Mouse (Mus musculus) embryonic facial prominence, embryonic 11.5 days (tissue): ENCODE measurements at regions not wholly inside any gene's neighbourhood (a gene's known extent, or its start where the extent isn't known, plus 50 kb on each side); places are given as distances from the start of the nearest gene placed in this dataset.

ENCODE experiments used
- ATAC-seq: fragments of 200-750 bp; cut with Nextera tagmentation; replicated peaks from 2 replicates; pipeline ENCODE4 v1.8.0; 2017; ENCODE audit warnings: low read depth; ENCODE audit not compliant: insufficient number of reproducible peaks, low FRiP score, low TSS enrichment
- DNase-seq: peaks from one replicate; pipeline ENCODE4 v3.0.0-alpha.2; 2015; ENCODE audit warnings: low spot score
- H3K27ac ChIP-seq: fragments of 300-500 bp; sonication (generic); replicated peaks from 2 replicates; pipeline ENCODE4 v1.5.1; 2014; ENCODE audit warnings: mild to moderate bottlenecking, low read depth, low read length, control low read depth
- H3K27me3 ChIP-seq: fragments of 300-500 bp; sonication (generic); 2 replicates; pipeline ENCODE4 v1.6.1; 2014; ENCODE audit warnings: mild to moderate bottlenecking, low read length, moderate library complexity, mixed read lengths; ENCODE audit not compliant: control insufficient read depth, insufficient read depth
- H3K36me3 ChIP-seq: fragments of 300-500 bp; sonication (generic); replicated peaks from 2 replicates; pipeline ENCODE4 v1.6.1; 2014; ENCODE audit warnings: low read depth, mild to moderate bottlenecking, low read length, moderate library complexity, mixed read lengths; ENCODE audit not compliant: control insufficient read depth, insufficient read depth
- H3K4me1 ChIP-seq: fragments of 300-500 bp; sonication (generic); 2 replicates; pipeline ENCODE4 v1.6.1; 2014; ENCODE audit warnings: low read length, mixed read lengths; ENCODE audit not compliant: control insufficient read depth, insufficient read depth
- H3K4me2 ChIP-seq: fragments of 300-500 bp; sonication (generic); 2 replicates; pipeline ENCODE4 v1.6.1; 2014; ENCODE audit warnings: low read depth, mild to moderate bottlenecking, control low read depth, low read length, moderate library complexity
- H3K4me3 ChIP-seq: fragments of 300-500 bp; sonication (generic); 2 replicates; pipeline ENCODE4 v1.5.1; 2014; ENCODE audit warnings: low read depth, low read length, control low read depth
- H3K9ac ChIP-seq: fragments of 300-500 bp; sonication (generic); replicated peaks from 2 replicates; pipeline ENCODE4 v1.6.1; 2014; ENCODE audit warnings: mild to moderate bottlenecking, control low read depth, low read length
- H3K9me3 ChIP-seq: fragments of 300-500 bp; sonication (generic); replicated peaks from 2 replicates; pipeline ENCODE4 v1.6.1; 2016; ENCODE audit warnings: mild to moderate bottlenecking, low read length, inconsistent platforms, mixed read lengths; ENCODE audit not compliant: control insufficient read depth
- WGBS: fragments of 180-500 bp; shearing (Covaris S2); extraction: QIAGEN DNeasy Blood & Tissue Kit; methylation state at CpG from one replicate; pipeline ENCODE4 v1.1.7; 2014; 5-methylcytosine and 5-hydroxymethylcytosine counted together

DNA sequence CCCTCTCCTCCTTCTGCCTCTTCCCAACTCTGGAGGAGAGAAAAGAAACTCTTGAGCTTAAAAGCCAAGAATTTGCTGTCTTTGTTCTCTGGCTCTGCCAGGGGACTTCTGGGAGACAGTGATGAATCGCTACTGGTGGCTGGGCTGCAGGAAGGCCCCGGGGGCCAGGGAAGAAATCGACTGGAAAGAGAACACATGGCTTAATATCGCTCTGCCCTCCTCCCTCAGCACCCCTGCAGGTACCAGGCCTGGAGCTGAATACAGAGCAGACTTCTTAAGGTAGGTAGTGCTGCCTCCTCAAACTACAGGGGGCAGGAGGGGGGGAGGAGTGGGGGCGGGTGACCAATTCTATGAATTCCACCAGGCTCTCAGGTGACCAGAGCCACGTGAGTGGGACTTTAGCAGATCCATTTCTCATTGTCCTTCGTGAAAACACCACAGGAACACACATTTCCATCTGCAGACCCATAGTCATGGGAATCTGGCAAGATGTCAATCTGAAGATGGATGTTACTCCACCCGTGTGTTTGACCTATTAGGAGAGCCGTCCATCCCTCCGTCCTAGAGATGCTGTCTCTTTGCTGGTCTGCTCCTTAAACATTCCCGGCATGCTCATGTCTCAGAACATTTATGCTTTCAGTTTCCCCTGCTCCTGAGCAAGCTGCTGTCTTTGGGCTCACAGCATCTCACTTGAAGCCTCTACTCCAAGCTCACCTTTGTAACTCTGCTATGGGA is 83.4 kb downstream of the Lrrc30 start:
- H3K9ac ChIP-seq, result no peak overlapping the region
- H3K36me3 ChIP-seq, result no peaks in the 10 kb centered on the region
- H3K27me3 ChIP-seq, result no peaks in the 10 kb centered on the region
- 51% methylated on average over 11 of the region's 11 CpGs for WGBS
- H3K4me1 ChIP-seq, result no peaks in the 10 kb centered on the region
- no peak overlapping the region for H3K27ac ChIP-seq
- no peak overlapping the region for H3K4me2 ChIP-seq
- ATAC-seq, result no peak
- H3K9me3 ChIP-seq, result no peaks in the 10 kb centered on the region
- H3K4me3 ChIP-seq, result no peak overlapping the region
- DNase-seq, result no peak

DNA sequence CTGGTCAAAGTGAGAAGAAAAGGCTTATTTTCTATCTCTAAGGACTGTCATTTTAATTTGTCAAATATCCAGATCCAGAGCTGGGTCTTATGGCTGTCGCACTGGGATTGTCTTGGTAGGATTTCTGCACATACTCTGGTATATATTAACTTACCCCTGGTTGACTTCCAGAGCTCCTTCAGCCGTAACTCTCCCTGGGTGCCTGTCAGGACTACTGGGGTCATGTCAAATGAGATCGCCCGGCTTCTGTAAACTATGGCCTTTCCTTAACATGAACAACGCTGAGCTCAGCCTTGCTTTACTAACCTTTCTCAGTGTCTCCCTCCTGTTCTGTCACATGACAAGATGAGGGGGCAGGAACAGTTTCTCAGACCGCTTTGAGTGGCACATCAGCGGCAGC is 88.1 kb downstream of the Lrrc30 start:
- Histone ChIP-seq H3K27me3 (no peaks in the 10 kb centered on the region), H3K4me2 (no peak overlapping the region), H3K9me3 (no peaks in the 10 kb centered on the region), H3K4me3 (no peak overlapping the region), H3K36me3 (no peaks in the 10 kb centered on the region), H3K9ac (no peak overlapping the region), H3K27ac (no peak overlapping the region), H3K4me1 (no peaks in the 10 kb centered on the region)
- WGBS, result 82% methylated on average over 7 of the region's 7 CpGs
- DNase-seq (no peak), ATAC-seq (no peak)

DNA sequence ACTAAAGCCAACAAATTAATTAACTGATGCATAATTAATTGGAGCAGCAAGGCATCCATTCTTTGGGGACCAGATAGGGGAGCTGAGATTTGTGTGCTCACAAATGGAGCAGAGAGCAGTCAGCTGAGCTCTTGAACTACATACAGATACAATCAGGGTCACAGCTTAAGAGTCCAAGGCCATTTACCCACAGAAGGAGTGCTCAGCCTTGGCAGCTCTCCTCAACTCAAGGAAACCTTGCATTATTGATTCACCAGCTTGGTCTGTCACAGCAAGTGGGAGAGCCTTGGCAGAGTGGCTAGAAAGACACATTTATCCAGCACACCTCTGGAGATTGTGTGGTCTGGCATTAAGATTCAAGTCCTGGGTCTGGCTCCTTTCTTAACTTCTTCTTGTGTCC is 100.2 kb downstream of the Lrrc30 start:
- Histone ChIP-seq H3K9ac (no peak overlapping the region), H3K27ac (no peak overlapping the region), H3K9me3 (no peaks in the 10 kb centered on the region), H3K27me3 (no peaks in the 10 kb centered on the region), H3K36me3 (no peaks in the 10 kb centered on the region), H3K4me2 (no peak overlapping the region), H3K4me1 (no peaks in the 10 kb centered on the region), H3K4me3 (no peak overlapping the region)
- DNase-seq, result no peak
- no peak for ATAC-seq

DNA sequence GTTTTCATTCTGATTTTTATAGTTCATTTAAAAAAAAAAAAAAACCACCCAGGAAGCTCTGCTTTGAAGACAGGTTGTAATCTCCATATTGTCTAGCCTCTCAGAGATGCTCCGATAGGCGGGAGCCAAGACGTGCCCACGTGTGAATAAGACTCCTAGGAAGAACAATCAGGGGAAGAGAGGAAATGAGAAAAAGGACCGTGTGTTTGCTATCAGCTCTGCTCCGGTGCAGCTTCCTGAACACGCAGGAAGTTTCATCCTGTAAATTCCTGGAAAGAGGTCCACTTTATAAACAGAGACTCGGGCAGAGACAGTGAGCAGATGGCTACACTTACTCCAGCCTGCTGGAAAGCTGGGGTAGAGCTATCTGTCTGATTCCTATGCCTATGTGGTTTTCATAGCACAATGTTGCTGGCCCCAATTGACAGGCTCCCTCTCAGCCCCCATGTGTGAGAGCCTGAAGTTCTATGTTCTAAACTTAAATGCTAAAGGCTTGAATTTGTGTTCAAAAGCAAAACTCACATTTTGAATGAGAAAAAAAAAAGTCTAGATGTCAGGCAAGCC is 111.6 kb downstream of the Lrrc30 start:
- Histone ChIP-seq H3K4me3 (no peak overlapping the region), H3K9me3 (no peaks in the 10 kb centered on the region), H3K27me3 (no peaks in the 10 kb centered on the region), H3K4me2 (no peak overlapping the region), H3K36me3 (no peaks in the 10 kb centered on the region), H3K27ac (no peak overlapping the region), H3K9ac (no peak overlapping the region), H3K4me1 (no peaks in the 10 kb centered on the region)
- WGBS, result 72% methylated on average over 8 of the region's 8 CpGs
- DNase-seq (no peak), ATAC-seq (no peak)

DNA sequence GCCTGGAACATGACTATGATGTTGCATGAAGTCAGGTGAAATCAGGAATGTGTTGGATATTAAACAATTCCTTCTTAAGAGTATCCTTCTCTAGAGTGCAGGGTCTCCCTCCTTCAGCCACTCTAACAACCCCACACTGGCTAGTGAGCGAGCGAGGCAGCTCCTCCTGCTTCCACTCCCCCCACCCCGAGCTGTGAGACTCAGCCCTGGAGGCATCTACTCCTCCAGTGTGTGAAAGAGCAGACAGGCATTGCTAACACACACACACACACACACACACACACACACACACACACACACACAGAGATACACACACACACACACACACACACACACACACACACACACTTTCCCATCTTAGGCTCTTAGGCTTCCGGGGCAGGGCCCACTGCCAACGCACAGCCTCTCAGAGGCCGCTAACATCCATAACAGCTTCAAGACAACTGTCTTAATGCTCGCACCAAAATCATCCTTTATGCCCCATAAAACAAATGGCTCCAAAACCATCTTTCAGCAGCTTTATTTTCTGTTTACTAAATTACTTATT is 116.8 kb downstream of the Lrrc30 start:
- Histone ChIP-seq H3K27me3 (no peaks in the 10 kb centered on the region), H3K36me3 (no peaks in the 10 kb centered on the region), H3K27ac (no peak overlapping the region), H3K9ac (no peak overlapping the region), H3K9me3 (no peaks in the 10 kb centered on the region), H3K4me1 (no peaks in the 10 kb centered on the region), H3K4me2 (no peak overlapping the region), H3K4me3 (no peak overlapping the region)
- DNase-seq (no peak), ATAC-seq (no peak)
- 78% methylated on average over 7 of the region's 7 CpGs for WGBS

DNA sequence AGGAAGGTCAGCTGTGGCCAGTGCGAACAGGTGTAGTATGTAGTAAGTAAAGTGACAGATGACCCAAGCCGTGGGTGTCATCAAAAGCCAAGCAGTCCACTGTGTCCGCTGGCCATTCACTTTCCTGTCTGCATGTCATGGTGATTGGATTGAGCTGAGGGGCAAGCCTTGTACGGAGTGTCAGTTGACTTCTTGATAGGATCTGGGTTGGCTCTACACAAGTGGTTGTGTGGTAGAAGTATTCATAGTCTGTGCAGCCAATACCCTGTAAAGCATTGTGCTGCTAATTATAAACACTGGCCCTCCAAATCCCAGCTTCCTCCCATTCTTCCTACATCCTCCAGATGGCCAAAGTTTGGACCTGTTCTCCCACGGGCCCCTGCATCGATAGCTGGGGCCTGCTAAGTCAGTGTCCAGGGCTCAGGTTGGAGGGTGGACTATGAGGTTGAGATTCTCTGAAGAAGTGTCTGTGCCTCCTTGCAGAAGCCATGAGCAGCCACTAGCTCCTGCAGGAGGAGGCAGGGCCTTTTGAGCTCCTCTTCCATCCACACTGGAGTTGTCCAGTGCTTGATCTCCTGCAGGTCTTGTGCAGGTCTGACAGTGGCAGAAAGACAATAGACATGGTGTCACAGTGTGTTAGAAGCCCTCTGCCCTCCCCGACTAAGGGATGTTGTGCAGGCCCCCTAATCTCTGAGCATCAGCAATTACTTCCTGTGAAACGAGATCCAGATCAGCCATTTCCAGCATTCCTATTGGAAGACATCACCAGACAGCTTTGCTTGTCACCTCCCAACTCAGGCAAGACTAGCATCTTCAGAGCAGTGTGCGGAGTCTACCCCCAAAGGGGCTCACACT is 117.9 kb downstream of the Lrrc30 start:
- H3K27ac ChIP-seq, result no peak overlapping the region
- ATAC-seq (no peak), DNase-seq (no peak)
- no peak overlapping the region for H3K9ac ChIP-seq
- H3K9me3 ChIP-seq, result no peaks in the 10 kb centered on the region
- H3K4me3 ChIP-seq, result no peak overlapping the region
- H3K4me2 ChIP-seq, result no peak overlapping the region
- no peaks in the 10 kb centered on the region for H3K36me3 ChIP-seq
- H3K27me3 ChIP-seq, result no peaks in the 10 kb centered on the region
- no peaks in the 10 kb centered on the region for H3K4me1 ChIP-seq
- 70% methylated on average over 9 of the region's 9 CpGs for WGBS

DNA sequence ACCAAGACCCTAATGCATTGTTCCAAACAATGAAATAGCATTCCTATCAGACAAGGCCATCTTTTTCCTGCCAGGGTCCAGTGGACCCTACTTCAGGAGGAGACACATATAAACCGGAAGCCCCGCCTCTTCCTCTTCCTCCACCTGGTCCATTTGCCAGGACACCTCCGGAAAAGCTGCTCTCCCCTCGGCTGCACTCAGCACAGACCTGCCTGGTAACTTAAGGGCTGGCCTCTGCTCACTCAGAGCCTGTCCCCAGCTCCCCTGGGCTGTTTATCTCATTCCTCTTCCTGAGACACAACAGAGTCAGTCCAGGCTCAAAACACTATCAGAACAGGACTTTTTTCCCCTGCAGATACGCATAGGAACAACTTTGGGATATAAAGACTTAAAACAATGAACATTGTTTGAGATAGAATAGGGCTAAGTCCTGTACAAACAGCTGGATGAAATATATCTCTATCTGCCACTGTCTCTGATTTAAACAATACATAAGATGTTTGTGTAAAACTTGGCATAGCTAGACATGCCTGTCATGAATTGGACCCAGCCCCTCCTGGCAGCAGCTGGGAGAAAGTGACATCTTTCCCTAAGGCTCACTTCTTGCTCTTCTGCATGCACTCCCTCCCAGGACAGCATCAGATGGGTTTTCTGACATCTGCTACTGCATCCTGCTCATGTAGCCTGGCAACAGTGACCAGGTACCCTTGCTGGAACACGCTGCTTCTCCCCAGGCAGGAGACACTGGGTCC is 119.6 kb downstream of the Lrrc30 start:
- Histone ChIP-seq H3K4me1 (no peaks in the 10 kb centered on the region), H3K36me3 (no peaks in the 10 kb centered on the region), H3K9ac (no peak overlapping the region), H3K4me3 (no peak overlapping the region), H3K4me2 (no peak overlapping the region), H3K27ac (no peak overlapping the region), H3K9me3 (no peaks in the 10 kb centered on the region), H3K27me3 (no peaks in the 10 kb centered on the region)
- 80% methylated on average over 6 of the region's 6 CpGs for WGBS
- DNase-seq (no peak), ATAC-seq (no peak)
